Mouse (Mus musculus) brown adipose tissue, adult 24 weeks (tissue): Measurements from ENCODE around the gene Zc3h18. TPM values are rescaled to one million over a fixed set of nuclear protein-coding genes. Genes with fewer than 3 reads are reported as not detected.

ENCODE experiments used
- H3K27ac ChIP-seq: fragments of 200-500 bp; replicated peaks from 2 replicates; pipeline ENCODE4 v1.5.1; 2012; ENCODE audit warnings: low read depth, mild to moderate bottlenecking, low read length
- H3K4me1 ChIP-seq: fragments of 200-500 bp; 2 replicates; pipeline ENCODE4 v1.6.1; 2012; ENCODE audit warnings: low read length, mixed read lengths; ENCODE audit not compliant: control insufficient read depth, insufficient read depth, insufficient read length
- H3K4me3 ChIP-seq: fragments of 200-500 bp; 2 replicates; pipeline ENCODE4 v1.5.1; 2012; ENCODE audit warnings: low read depth, mild to moderate bottlenecking, low read length, moderate library complexity; ENCODE audit not compliant: insufficient read depth
- polyA plus RNA-seq: library from polyadenylated mRNA; stranded (reverse); fragments of >200 nt; gene quantifications from 2 replicates; pipeline ENCODE4 v1.2.4, GENCODE M21; 2012; ENCODE audit not compliant: missing spikeins, insufficient read depth, insufficient read length

The Zc3h18 gene
- polyA plus RNA-seq, 1 experiment = 14.5 TPM

DNA sequence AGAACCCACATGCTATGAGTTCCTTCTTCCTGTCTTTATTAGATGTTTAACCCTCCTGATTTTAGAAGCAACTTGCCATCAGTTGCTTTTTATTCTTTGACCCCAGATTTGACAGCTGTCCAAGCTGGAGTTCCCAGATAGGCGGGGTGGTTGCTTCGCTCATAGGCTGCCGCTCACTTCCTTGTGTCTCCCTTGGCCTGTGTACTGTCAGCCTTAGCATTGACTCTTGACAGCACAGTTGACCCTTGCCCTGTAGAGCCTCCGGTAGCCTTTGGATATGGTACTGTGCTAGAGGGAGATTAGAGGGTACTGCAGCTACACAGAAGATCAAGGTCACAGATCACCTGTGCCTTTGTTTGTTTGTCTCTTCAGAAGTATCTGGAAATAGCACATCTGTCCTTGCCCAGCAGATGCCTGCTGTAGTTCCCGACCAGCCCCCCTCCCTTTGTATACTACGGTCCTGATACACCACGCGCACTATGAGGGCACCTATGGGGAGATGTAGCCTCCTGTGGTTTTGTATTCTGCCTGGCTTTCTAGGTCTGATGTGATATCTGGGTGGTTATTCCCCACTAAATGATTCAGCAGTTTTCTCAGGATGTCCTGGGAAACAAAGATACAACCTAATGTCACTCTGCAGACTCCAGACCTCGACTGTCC, 28.9 kb downstream of the Zc3h18 start:
- H3K27ac ChIP-seq = no peak overlapping the region
- H3K4me3 ChIP-seq = no peak overlapping the region
- H3K4me1 ChIP-seq = no peaks in the 10 kb centered on the region

DNA sequence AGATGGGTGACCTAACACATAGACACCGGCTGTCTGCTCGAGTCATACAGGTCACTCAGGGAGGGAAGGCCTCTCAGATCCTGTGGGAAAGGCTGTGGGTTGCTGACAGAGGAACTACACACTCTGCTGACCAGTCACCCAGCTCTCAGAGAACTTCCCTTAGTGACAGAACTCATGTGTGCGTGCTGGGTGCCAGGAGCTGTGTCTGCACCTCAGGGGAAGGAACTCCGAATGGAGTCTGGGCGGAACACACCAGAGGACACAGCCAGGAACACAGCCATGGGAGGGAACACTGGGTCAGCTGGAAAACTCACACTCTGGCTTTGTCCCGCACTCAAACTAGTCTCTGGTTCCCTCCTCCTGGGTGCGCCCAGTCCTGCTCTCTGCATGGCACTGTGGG, 31.3 kb downstream of the Zc3h18 start:
- Histone ChIP-seq H3K27ac (no peak overlapping the region), H3K4me3 (no peak overlapping the region), H3K4me1 (no peaks in the 10 kb centered on the region)

DNA sequence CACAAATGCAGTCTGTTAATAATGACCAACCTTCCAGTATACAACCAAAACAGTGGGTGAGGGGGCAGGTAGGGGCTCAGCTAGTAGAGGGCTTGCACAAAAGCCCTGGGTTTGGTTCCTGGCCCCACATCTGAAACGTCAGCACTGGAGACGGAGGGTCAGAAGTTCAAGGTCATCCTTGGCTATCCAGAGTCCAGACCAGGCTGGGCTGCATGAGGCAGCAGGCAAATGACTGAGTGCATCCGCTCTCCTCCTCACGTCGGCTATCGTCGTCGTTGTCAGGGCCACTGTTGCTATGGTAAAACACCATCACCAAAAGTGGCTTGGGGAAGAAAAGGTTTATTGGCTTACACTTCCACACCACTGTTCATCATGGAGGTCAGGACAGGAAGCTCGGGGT, 37.9 kb downstream of the Zc3h18 start:
- no peak overlapping the region for H3K4me3 ChIP-seq
- no peaks in the 10 kb centered on the region for H3K4me1 ChIP-seq
- H3K27ac ChIP-seq = no peak overlapping the region

DNA sequence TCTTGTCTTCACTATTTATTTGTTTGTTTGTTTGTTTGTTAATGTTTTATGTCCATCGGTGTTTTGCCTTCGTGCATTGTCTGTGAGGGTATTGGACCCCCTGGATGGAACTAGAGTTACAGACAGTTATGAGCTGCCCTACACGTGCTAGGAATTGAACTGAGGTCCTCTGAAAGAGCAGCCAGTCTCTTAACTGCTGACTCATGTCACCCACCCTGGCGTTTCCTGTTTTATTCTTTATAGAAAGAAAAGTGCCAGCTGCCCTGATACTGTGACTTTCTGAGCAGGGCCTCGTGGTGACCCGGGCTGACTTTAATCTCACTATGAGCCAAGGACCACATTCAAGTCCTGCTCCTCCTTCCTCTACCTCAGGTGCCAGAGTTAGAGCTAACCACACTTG, 39.1 kb downstream of the Zc3h18 start:
- Histone ChIP-seq H3K4me3 (no peak overlapping the region), H3K27ac (no peak overlapping the region), H3K4me1 (no peaks in the 10 kb centered on the region)

DNA sequence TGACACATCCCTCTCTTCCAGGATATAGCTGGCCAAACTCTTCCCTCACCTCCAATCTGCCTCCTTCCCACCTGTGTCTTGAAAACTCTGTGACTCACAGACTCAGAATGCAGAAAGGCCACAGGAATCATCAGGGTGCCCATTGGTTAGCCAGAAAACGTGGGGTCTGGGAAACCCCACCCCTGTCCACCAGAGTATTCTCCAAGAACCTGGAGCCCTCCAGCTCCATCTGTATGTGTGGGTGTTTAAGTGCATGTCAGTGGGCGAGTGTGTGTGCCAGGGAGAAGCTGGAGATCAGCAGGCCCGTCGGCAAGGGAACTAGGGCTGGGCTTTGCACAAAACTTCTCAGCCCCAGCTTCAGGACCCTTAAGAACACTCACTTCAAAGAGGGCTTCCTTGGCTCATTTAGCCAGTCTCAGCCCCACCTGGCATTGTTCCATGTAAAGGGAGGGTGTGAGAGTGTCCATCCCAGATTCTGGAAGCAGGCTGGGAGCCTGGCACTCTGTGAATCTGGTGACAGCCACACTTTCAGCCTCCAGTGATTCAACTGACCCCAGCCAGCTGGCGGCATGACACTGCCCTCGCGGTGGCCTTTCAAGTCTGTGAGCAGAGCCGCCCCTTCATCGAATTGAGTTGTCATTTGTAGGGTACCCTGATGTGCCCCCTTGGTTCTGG, 43.6 kb downstream of the Zc3h18 start:
- Histone ChIP-seq H3K4me1 (no peaks in the 10 kb centered on the region), H3K27ac (no peak overlapping the region), H3K4me3 (no peak overlapping the region)

- Histone ChIP-seq H3K27ac (no peak within 1 kb of the TSS), H3K4me1 (no peaks in the 10 kb centered on the region), H3K4me3 (no peak within 1 kb of the TSS)
Observed at GRCm38 (mm10) chr8:122421376-122422070, 45.1 kb downstream of the Zc3h18 start, which contains the start of gene Il17c. TSS of gene Il17c (plus strand) at chr8:122422020.

GRCm38 (mm10) chr8:122423217-122423616, 46.8 kb downstream of the Zc3h18 start:
- H3K27ac ChIP-seq = no peak overlapping the region
- no peak overlapping the region for H3K4me3 ChIP-seq
- no peaks in the 10 kb centered on the region for H3K4me1 ChIP-seq

GRCm38 (mm10) chr8:122423659-122424058, 47.2 kb downstream of the Zc3h18 start:
- Histone ChIP-seq H3K27ac (no peak overlapping the region), H3K4me1 (no peaks in the 10 kb centered on the region), H3K4me3 (no peak overlapping the region)

DNA sequence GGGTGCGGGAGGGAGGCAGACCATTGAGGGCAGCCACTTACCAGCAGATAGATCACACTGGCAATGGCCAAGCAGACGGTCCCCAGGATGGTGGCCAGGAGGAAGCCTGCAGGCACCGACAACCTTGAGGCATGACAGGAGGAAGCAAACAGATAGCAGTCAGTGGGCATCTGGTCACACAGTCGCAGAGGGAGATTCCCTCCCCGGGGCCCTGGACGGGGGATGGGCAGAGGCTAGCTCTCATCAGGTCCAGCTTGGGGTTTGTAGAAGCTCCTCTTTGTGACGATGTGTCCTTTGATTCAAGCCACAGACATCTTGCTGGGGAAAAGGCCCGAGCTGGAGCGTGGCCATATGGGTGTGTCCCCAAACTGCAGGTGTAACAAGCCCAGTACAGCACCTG, 49.7 kb downstream of the Zc3h18 start:
- Histone ChIP-seq H3K4me1 (peaks cover under 1% of the 10 kb centered on the region; the same call in 1 of the 2 replicates), H3K27ac (no peak overlapping the region), H3K4me3 (no peak overlapping the region)

GRCm38 (mm10) chr8:122427607-122428006, 51.2 kb downstream of the Zc3h18 start:
- no peak overlapping the region for H3K4me3 ChIP-seq
- H3K27ac ChIP-seq = no peak overlapping the region
- peaks cover 3% of the 10 kb centered on the region; the same call in 1 of the 2 replicates for H3K4me1 ChIP-seq

DNA sequence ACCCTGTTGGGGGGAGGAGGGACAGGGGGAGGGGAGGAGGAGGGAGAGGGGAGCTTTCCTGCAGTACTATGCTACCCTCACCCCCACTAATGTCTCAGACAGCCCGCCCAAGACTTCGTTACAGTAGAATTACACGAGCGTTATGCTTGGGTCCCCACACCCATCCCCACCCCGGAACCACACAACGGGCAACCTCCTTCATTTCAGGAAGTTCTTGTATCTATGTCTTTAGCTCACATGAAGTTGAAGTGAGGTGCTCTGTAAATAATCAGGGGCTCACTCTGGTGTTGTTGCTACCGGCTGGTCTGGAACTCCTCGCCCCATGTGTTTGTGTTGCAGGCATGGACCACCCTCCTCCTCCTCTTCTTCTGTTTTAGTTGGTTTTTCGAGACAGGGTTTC, 51.8 kb downstream of the Zc3h18 start:
- Histone ChIP-seq H3K27ac (no peak overlapping the region), H3K4me3 (no peak overlapping the region), H3K4me1 (peaks cover 5% of the 10 kb centered on the region)

GRCm38 (mm10) chr8:122430058-122430636, 53.7 kb downstream of the Zc3h18 start:
- Histone ChIP-seq H3K4me3 (no peak overlapping the region), H3K4me1 (peaks cover 7% of the 10 kb centered on the region), H3K27ac (peak overlapping the region; percentile 77)

DNA sequence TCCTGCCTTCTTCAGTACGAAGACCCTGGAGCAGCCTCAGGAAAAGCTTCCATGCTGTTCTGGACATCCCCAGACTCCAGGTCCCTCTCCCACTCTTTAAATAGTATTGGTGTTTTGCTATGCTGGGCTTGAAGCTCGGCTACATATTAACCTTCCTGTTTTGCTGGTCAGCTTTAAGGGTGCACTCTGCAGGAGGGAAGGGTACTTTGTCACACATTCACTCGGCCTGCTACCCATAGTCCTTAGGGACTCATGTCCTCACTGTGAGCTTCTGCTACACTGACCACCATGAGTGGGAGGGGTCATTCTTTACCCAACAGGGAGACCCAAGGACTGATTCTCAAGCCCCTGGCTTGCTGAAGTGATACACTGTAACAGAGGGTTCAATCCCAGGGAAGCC, 54.2 kb downstream of the Zc3h18 start:
- H3K27ac ChIP-seq = peak overlapping the region; percentile 34
- H3K4me1 ChIP-seq = peaks cover 7% of the 10 kb centered on the region
- no peak overlapping the region for H3K4me3 ChIP-seq

GRCm38 (mm10) chr8:122431694-122432442, 55.5 kb downstream of the Zc3h18 start:
- Histone ChIP-seq H3K4me1 (peaks cover 7% of the 10 kb centered on the region), H3K27ac (peak overlapping the region; percentile 74), H3K4me3 (peak overlapping the region; percentile 78)
